In the genomic region with DNA sequence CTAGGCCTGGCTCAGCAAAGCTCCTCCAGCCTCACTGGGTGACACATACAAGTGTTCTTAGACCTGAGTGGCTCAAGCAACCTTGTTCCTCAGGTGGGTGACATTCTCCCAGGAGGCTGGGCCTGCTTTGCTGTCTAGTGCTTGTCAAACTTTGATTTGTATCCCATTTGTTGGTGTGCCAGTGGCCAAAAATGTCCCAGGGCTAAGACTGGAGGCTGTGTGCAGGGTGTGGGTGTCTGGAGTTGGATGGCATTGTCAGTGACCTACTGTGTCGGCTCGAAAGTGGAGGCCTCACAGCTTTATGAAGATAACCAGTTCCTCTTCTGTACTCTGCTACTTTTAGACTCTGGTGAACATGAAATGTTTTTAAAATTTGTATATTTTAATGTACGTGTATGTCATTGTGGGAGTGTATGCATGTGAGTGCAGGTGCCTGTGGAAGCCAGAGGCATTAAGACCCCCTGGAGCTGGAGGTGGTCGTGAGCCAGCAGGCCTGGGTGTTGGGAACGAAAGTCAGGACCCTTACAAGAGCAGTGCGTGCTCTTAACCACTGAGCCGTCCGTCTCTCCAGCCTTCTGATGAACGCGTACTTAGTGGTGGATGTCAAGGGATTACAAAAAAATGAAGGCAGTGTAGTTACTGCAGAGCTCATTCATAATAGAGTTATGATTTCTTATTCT, we compare ENCODE assay signal across 10 mouse cellular contexts. TPM values are rescaled to one million over a fixed set of nuclear protein-coding genes. Genes with fewer than 3 reads are reported as not detected.
DNase-seq lines count a peak whose midpoint lies in the region; ATAC-seq and TF ChIP-seq lines count a peak whose summit lies in the region.
"Had no signal": no experiment of that assay in that cellular context is flagged by ENCODE, and none has a peak within 500 bp of the region (broad histone marks: within the 10 kb centered on the region; RNA-seq: fewer than 3 reads in every experiment).

No protein-coding gene starts in this region.

- peak overlapping the region; percentile 21; the same call in 1 of the 2 replicates for H3K27ac ChIP-seq in embryonic facial prominence, embryonic 10.5 days (replicated peaks)
- peak overlapping the region; percentile 59 for H3K27ac ChIP-seq in heart, postnatal 0 days (ENCODE audit: low read depth)
- peak overlapping the region; percentile 78 for H3K27ac ChIP-seq in midbrain, embryonic 14.5 days (replicated peaks; ENCODE audit: low read depth, low read length)
- no peak overlapping the region for H3K27ac ChIP-seq in kidney, adult 2 months (ENCODE audit: insufficient read depth, low read depth, low read length)

- TF ChIP-seq CTCF in heart, postnatal 0 days (IDR thresholded peaks at IDR 0.05; ENCODE audit: low read depth) = no peak
- no peak for TF ChIP-seq CTCF in kidney, adult 2 months (conservative IDR thresholded peaks at IDR 0.05; ENCODE audit: insufficient read depth, insufficient read length, low read depth, low read length)

- no peak overlapping the region for H3K4me3 ChIP-seq in embryonic facial prominence, embryonic 10.5 days
- no peak overlapping the region for H3K4me3 ChIP-seq in heart, postnatal 0 days (ENCODE audit: low read depth, low read length)
- no peak overlapping the region for H3K4me3 ChIP-seq in midbrain, embryonic 14.5 days (replicated peaks; ENCODE audit: low read depth, low read length)
- no peak overlapping the region for H3K4me3 ChIP-seq in kidney, adult 2 months (ENCODE audit: insufficient read depth, low read depth, low read length)

- no peak for TF ChIP-seq EP300 in heart, postnatal 0 days (IDR thresholded peaks at IDR 0.05; ENCODE audit: low read depth)

- H3K36me3 ChIP-seq in embryonic facial prominence, embryonic 10.5 days (replicated peaks) = peaks cover 18% of the 10 kb centered on the region
- peaks cover 12% of the 10 kb centered on the region for H3K36me3 ChIP-seq in heart, postnatal 0 days (replicated peaks; ENCODE audit: control insufficient read depth, insufficient read depth, low read length)
- H3K36me3 ChIP-seq in midbrain, embryonic 14.5 days (ENCODE audit: control insufficient read depth, insufficient read depth, low read length) = peaks cover 12% of the 10 kb centered on the region
- H3K36me3 ChIP-seq in kidney, adult 2 months (ENCODE audit: control insufficient read depth, insufficient read depth, low read length) = no peaks in the 10 kb centered on the region

- H3K4me1 ChIP-seq in embryonic facial prominence, embryonic 10.5 days = peaks cover 37% of the 10 kb centered on the region
- H3K4me1 ChIP-seq in heart, postnatal 0 days (ENCODE audit: control insufficient read depth, insufficient read depth) = peaks cover 21% of the 10 kb centered on the region
- H3K4me1 ChIP-seq in midbrain, embryonic 14.5 days (ENCODE audit: control insufficient read depth, insufficient read depth, low read length) = peaks cover 37% of the 10 kb centered on the region
- 0 out of 2 replicates have a peak, but pooled peaks cover 5% of the 10 kb centered on the region for H3K4me1 ChIP-seq in kidney, adult 2 months (ENCODE audit: control insufficient read depth, insufficient read depth, low read length)

- no peaks in the 10 kb centered on the region for H3K27me3 ChIP-seq in embryonic facial prominence, embryonic 10.5 days (replicated peaks; ENCODE audit: low read depth, poor library complexity, severe bottlenecking)
- no peaks in the 10 kb centered on the region for H3K27me3 ChIP-seq in heart, postnatal 0 days (ENCODE audit: control insufficient read depth, insufficient read depth, low read length)
- no peaks in the 10 kb centered on the region for H3K27me3 ChIP-seq in midbrain, embryonic 14.5 days (ENCODE audit: control insufficient read depth, insufficient read depth, low read length)
- H3K27me3 ChIP-seq in kidney, adult 2 months (replicated peaks; ENCODE audit: control insufficient read depth, insufficient read depth, low read length) = no peaks in the 10 kb centered on the region

- no peak overlapping the region for H3K4me2 ChIP-seq in heart, postnatal 0 days (ENCODE audit: low read depth, low read length)
- H3K4me2 ChIP-seq in midbrain, embryonic 14.5 days (ENCODE audit: low read length) = no peak overlapping the region

- no peak for ATAC-seq in heart, postnatal 0 days (ENCODE audit: insufficient read depth, low read depth)
- no peak for ATAC-seq in midbrain, embryonic 14.5 days (ENCODE audit: low FRiP score, low TSS enrichment)

- DNase-seq in layer of hippocampus, adult 11-12 months (ENCODE audit: low spot score) = peak; percentile 8
- no peak for DNase-seq in layer of hippocampus, adult 18-20 months (ENCODE audit: low spot score in 2 of 2)
- no peak for DNase-seq in embryonic facial prominence, embryonic 10.5 days (ENCODE audit: low spot score)
- DNase-seq in heart, postnatal 0 days (ENCODE audit: low spot score) = no peak
- DNase-seq in midbrain, embryonic 14.5 days = no peak
- no peak for DNase-seq in embryo, embryonic 9.5 days (ENCODE audit: extremely low spot score)
- no peak for DNase-seq in kidney, adult 2 months
- no peak for DNase-seq in ovary, postnatal 14 days (ENCODE audit: low spot score)

- 86% methylated on average over 10 of the region's 10 CpGs for WGBS in embryonic facial prominence, embryonic 10.5 days
- 54% methylated on average over 10 of the region's 10 CpGs for WGBS in heart, postnatal 0 days
- WGBS in midbrain, embryonic 14.5 days = 69% methylated on average over 10 of the region's 10 CpGs
- WGBS in kidney, adult 2 months = 85% methylated on average over 10 of the region's 10 CpGs

- no peak for TF ChIP-seq POLR2A in kidney, adult 2 months (IDR thresholded peaks at IDR 0.05; ENCODE audit: low read depth, low read length)

- no peak overlapping the region for H3K9ac ChIP-seq in heart, postnatal 0 days (replicated peaks; ENCODE audit: low read depth, low read length)
- no peak overlapping the region for H3K9ac ChIP-seq in midbrain, embryonic 14.5 days (replicated peaks; ENCODE audit: low read length)

- no peaks in the 10 kb centered on the region for H3K9me3 ChIP-seq in embryonic facial prominence, embryonic 10.5 days
- no peaks in the 10 kb centered on the region for H3K9me3 ChIP-seq in heart, postnatal 0 days (replicated peaks; ENCODE audit: control insufficient read depth, low read length)
- no peaks in the 10 kb centered on the region for H3K9me3 ChIP-seq in midbrain, embryonic 14.5 days (ENCODE audit: control insufficient read depth, low read length)

RNA-seq across cellular contexts. Expression of gene Fam118a, which starts 12.9 kb away (rescaled TPM):
- total RNA-seq in layer of hippocampus, adult 18-20 months (2021) = 10 to 100 TPM; 29.9 to 35.2 TPM
- polyA plus RNA-seq in embryonic facial prominence, embryonic 10.5 days (2016; fragmentation: Nextera tagmentation; extraction: Ambion mirVana) = 27.0 and 29.8 TPM in 2 replicates
- 9.9 and 11.1 TPM in 2 replicates for total RNA-seq in heart, postnatal 0 days (2014; rRNA removed; ENCODE audit: low replicate concordance)
- polyA plus RNA-seq in heart, postnatal 0 days (2015; fragmentation: Nextera tagmentation; extraction: Ambion mirVana) = 10.5 and 11.5 TPM in 2 replicates
- polyA plus RNA-seq in midbrain, embryonic 14.5 days (2014; fragmentation: Nextera tagmentation; extraction: Ambion mirVana) = 24.1 and 28.0 TPM in 2 replicates
- 4.1 and 4.9 TPM in 2 replicates for polyA plus RNA-seq in kidney, adult 2 months (2012; rRNA removed)

RNA-seq across cellular contexts. Expression of gene Upk3a, which starts 24.7 kb away (rescaled TPM):
- total RNA-seq in layer of hippocampus, adult 18-20 months (2021) = under 1 TPM in 1 of 2 experiments, not detected in 1; 0.40 TPM
- not detected in 2 replicates for polyA plus RNA-seq in embryonic facial prominence, embryonic 10.5 days (2016; fragmentation: Nextera tagmentation; extraction: Ambion mirVana)
- total RNA-seq in heart, postnatal 0 days (2014; rRNA removed; ENCODE audit: low replicate concordance) = 0.27 and 125 TPM in 2 replicates
- polyA plus RNA-seq in heart, postnatal 0 days (2015; fragmentation: Nextera tagmentation; extraction: Ambion mirVana) = 0.11 TPM in 1 of 2 replicates, not detected in the other
- 0.33 and 0.40 TPM in 2 replicates for polyA plus RNA-seq in midbrain, embryonic 14.5 days (2014; fragmentation: Nextera tagmentation; extraction: Ambion mirVana)
- polyA plus RNA-seq in kidney, adult 2 months (2012; rRNA removed) = 19.6 and 24.9 TPM in 2 replicates
- total RNA-seq: gastrocnemius, postnatal 4 days had no signal
- polyA plus RNA-seq: limb, embryonic 11.5 days had no signal

RNA-seq across cellular contexts. Expression of gene 5031439G07Rik, which starts 53.3 kb away (rescaled TPM):
- 100 to 1,000 TPM in 1 of 2 experiments, 10 to 100 TPM in 1; 97.0 to 102 TPM for total RNA-seq in layer of hippocampus, adult 18-20 months (2021)
- polyA plus RNA-seq in embryonic facial prominence, embryonic 10.5 days (2016; fragmentation: Nextera tagmentation; extraction: Ambion mirVana) = 8.3 and 9.3 TPM in 2 replicates
- 18.7 and 27.3 TPM in 2 replicates for total RNA-seq in heart, postnatal 0 days (2014; rRNA removed; ENCODE audit: low replicate concordance)
- 2.2 TPM in 2 replicates for polyA plus RNA-seq in heart, postnatal 0 days (2015; fragmentation: Nextera tagmentation; extraction: Ambion mirVana)
- polyA plus RNA-seq in midbrain, embryonic 14.5 days (2014; fragmentation: Nextera tagmentation; extraction: Ambion mirVana) = 22.0 and 23.2 TPM in 2 replicates
- polyA plus RNA-seq in kidney, adult 2 months (2012; rRNA removed) = 21.7 and 24.1 TPM in 2 replicates

Comparison
In these comparisons a context has a peak if more than half of its experiments do, and no peak if none do; other contexts are left out.
1. RNA of gene Upk3a, which starts 24.7 kb away (polyA plus RNA-seq): 19.6 to 24.9 TPM in kidney, adult 2 months; 0.33 to 0.40 TPM in midbrain, embryonic 14.5 days, not detected in embryonic facial prominence, embryonic 10.5 days and 0.11 TPM in heart, postnatal 0 days; every median in the first group is over 10 times any median in the second.